Mouse (Mus musculus): Measurements from ENCODE around the gene Gnaq.

GRCm38 (mm10) chr19:16133721-16134570 lies 1.3 kb downstream of the Gnaq start:
- TF ChIP-seq GATA1 (IDR thresholded peaks at IDR 0.05; ENCODE audit: borderline replicate concordance, low read length), result no peak
- no peak for TF ChIP-seq FLI1 (IDR thresholded peaks at IDR 0.05; ENCODE audit: low read length)
